16 mouse cellular contexts compared by ENCODE assay signal in the genomic region with DNA sequence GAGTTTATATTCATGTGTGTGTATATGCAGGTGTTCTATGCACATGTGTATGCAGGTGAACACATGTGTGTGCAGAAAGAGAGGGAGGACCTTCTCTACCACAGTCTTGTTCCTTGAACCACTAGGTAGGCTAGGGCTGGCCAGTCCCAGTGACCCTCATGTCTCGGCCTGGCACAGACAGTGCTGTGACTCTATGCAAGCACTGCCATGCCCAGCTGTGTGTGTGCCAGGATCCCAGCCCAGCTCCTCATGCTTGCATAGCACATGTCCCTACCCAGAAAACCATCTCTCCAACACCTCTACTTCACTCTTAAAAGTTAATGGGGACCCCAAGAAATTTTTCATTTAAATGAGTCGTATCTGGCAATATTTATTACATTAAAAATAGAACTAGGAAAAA.
"Had no signal": no experiment of that assay in that cellular context is flagged by ENCODE, and none has a peak within 500 bp of the region (broad histone marks: within the 10 kb centered on the region; RNA-seq: fewer than 3 reads in every experiment).

No protein-coding gene starts in this region.

- H3K4me2 ChIP-seq: limb, embryonic 15.5 days; liver, embryonic 11.5 days; lung, embryonic 14.5 days; neural tube, embryonic 12.5 days; neural tube, embryonic 15.5 days; stomach, embryonic 15.5 days had no signal

- H3K4me3 ChIP-seq: layer of hippocampus, adult 2 months; limb, embryonic 15.5 days; neural tube, embryonic 12.5 days; neural tube, embryonic 15.5 days; stomach, embryonic 15.5 days had no signal

- H3K27ac ChIP-seq: kidney, postnatal 0 days; layer of hippocampus, adult 2 months; limb, embryonic 15.5 days; liver, embryonic 14.5 days; macrophage; neural tube, embryonic 12.5 days; neural tube, embryonic 15.5 days; stomach, embryonic 15.5 days had no signal

- DNase-seq: layer of hippocampus, adult 9-11 months; liver, postnatal 0 days; right cerebral cortex, adult 18-20 months; right cerebral cortex, postnatal 14 days; spleen, adult 18-20 months; thymus, postnatal 4 days had no signal

- H3K9ac ChIP-seq: limb, embryonic 15.5 days; liver, embryonic 14.5 days; liver, postnatal 0 days; lung, embryonic 14.5 days; neural tube, embryonic 12.5 days; neural tube, embryonic 15.5 days; stomach, embryonic 15.5 days had no signal

- H3K36me3 ChIP-seq: limb, embryonic 15.5 days; neural tube, embryonic 12.5 days; neural tube, embryonic 15.5 days; stomach, embryonic 15.5 days had no signal

- ATAC-seq: liver, postnatal 0 days had no signal

- H3K9me3 ChIP-seq: limb, embryonic 15.5 days; neural tube, embryonic 15.5 days; stomach, embryonic 15.5 days had no signal

- H3K27me3 ChIP-seq: limb, embryonic 15.5 days; neural tube, embryonic 12.5 days; neural tube, embryonic 15.5 days; stomach, embryonic 15.5 days had no signal

- H3K4me1 ChIP-seq: neural tube, embryonic 12.5 days; stomach, embryonic 15.5 days had no signal
